Mouse (Mus musculus) kidney, postnatal 10 days (tissue): Measurements from ENCODE around the gene Ly6g6f.
A peak's percentile ranks its signal among the peaks of the same experiment; 100 is the strongest.
"Not testable (repeated sequence)": the region's sequence is repeated elsewhere in the genome, so short reads cannot be mapped to it uniquely, and the experiment has no call there.

Source experiments
- DNase-seq: peaks from one replicate; pipeline ENCODE4 v3.0.0; 2021; ENCODE audit warnings: mixed read lengths

Gene Ly6g6f

GRCm38 (mm10) chr17:35051156-35052086 lies 34.0 kb downstream of the Ly6g6f start:
- DNase-seq = peak; percentile 86

GRCm38 (mm10) chr17:35050126-35050750 lies 35.2 kb downstream of the Ly6g6f start:
- peak; percentile 90 for DNase-seq

DNA sequence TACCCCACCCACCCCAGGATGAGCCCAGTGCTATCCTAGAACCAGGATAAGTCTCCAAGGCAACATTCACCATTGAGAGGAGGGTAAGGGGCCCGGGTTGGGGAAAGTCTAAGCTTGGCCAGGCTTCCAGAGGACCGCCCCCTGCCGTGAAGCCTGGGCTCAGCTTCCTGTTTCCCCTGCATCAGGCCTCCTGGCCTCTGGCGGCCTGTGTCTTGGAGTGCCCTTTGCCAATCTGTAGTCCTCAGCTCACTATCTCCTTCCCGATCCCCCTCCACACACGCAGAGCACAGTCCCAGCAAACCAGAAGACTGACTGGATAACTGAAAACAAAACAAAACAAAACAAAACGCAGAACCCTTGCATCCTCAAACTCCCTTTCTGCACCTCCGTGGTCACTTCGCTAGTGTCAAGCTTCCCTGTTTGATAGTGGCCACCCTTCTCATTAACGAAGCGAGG lies 35.8 kb downstream of the Ly6g6f start, which contains the start of gene Clic1:
Gene Clic1 (plus strand): TSS at position 406 of the 456 bp plus-strand sequence.
- DNase-seq = peak; percentile 82

DNA sequence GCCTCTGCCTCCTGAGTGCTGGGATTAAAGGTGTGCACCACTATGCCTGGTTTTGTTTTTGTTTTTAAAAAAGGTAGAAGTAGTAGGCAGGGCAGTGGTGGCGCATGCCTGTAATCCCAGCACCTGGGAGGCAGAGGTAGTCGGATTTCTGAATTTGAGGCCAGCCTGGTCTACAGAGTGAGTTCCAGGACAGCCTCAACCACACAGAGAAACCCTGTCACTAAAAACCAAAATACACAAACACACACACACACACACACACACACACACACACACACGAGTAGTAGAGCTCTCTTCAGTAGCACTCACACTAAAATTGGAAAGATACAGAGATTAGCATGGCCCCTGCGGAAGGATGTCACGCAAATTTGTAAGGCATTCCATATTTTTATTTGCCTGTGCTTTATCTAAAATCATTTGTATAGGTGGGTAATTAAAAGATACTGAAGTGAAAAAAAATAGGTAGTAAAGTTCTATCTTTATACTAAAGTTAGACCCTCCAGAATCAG lies 36.4 kb downstream of the Ly6g6f start:
- no peak for DNase-seq

- DNase-seq = peak; percentile 43
Observed at GRCm38 (mm10) chr17:35048149-35048931, 37.1 kb downstream of the Ly6g6f start.

GRCm38 (mm10) chr17:35047688-35048087 lies 37.7 kb downstream of the Ly6g6f start:
- DNase-seq = peak; percentile 41

GRCm38 (mm10) chr17:35046681-35047455 lies 38.5 kb downstream of the Ly6g6f start, which contains the start of gene Msh5:
Msh5 (minus strand) TSS chr17:35046745.
- DNase-seq = peak; percentile 99

GRCm38 (mm10) chr17:35045807-35046680 lies 39.4 kb downstream of the Ly6g6f start:
- no peak for DNase-seq

- no peak for DNase-seq
Observed at GRCm38 (mm10) chr17:35044904-35045806, 40.3 kb downstream of the Ly6g6f start.

DNA sequence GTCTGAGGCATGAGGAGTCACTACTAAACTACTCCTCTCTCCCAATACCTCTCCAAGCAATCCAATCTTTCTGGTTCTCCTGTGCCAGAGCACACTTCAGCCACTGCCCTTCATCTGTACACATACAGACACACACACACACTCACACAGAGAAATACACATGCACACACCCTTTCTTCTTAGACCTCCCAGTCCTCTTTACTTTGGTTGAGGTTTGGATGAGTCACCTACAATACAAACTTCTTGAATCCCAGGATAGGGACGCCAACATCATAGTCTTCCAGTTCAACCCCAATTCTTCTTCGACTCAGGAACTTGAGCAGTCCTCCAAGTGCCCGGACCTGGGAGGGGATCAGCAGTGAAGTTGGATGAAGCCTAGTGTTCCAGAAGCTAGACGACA lies 41.6 kb downstream of the Ly6g6f start:
- no peak for DNase-seq

DNA sequence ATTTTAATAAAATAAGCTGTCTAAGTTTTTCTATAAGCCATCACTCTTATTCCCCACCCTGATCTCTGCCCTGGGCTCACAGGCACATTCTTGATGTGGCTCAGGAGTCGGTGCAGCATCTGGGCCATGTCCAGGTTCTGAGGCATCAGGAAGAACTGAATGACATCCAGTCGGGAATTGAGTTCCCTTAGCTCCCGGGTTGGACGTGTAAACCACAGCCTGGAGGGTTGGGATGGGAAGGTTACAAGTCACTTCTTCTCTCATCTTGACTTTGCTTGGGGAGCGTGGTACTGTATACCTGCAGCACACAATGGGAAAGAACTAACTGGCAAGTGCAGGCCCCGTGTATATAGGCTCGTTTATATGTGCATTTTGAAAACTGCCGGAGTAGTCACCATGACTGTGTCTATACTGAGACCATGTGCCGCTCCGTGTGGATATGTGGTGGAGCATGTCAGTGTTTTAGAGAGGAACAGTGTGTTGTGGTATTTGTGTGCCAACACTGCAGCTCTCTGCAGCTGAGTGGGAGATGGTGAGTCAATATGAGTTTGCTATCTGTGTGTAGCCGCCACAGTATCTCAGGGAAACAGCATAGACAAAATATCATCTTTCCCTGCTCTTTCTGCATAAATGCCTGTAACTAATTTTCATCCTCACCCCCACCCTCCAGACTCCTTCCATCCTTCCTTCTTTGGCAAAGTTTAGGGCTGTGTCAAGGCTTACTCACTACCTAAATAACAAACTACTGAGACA lies 46.1 kb downstream of the Ly6g6f start:
- DNase-seq = no peak

- no peak for DNase-seq
Observed at GRCm38 (mm10) chr17:35034896-35035295, 50.5 kb downstream of the Ly6g6f start.

GRCm38 (mm10) chr17:35033703-35034102 lies 51.7 kb downstream of the Ly6g6f start:
- not testable (repeated sequence) for DNase-seq

DNA sequence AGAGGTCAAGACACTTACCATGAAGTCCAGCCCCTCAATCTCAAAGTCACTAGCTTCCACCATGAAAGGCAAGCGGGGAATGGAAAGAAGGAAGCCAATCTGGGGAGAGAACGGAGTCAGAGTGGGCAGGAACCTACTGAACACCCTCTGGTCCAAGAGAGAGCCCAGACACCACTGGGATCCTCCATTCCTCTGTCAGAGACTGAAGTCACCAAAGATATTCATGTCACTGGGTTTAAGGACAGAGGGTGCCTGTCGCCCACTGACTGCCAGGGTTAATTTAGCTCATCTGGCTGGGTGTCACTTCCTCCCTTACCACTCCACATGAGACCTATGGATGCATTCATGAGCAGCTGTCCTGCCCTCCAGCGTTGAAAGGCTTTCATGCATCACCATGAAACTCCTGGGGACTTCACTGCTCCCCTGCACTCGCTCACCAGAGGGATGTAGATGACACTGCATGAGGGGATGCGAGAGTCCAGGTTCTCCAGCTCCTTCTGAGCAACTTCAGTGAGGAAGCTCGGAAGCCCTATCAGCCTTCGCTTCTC lies 53.0 kb downstream of the Ly6g6f start:
- no peak for DNase-seq

DNA sequence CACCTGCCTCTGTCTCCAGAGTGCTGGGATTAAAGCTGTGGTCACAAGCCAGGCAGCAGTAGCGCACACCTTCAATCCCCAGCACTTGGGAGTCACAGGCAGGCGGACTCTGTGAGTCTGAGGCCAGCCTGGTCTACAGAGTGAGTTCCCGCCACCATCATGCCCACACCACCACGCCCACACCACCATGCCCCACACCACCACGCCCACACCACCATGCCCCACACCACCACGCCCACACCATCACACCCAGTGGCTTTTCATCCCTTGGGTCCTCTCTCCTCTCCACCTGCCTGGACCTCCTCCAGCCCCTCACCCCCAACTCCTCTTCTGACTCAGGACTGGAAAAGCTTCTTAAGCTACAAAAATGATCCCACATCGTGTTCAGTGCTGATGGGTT lies 53.5 kb downstream of the Ly6g6f start:
- peak; percentile 8 for DNase-seq

DNA sequence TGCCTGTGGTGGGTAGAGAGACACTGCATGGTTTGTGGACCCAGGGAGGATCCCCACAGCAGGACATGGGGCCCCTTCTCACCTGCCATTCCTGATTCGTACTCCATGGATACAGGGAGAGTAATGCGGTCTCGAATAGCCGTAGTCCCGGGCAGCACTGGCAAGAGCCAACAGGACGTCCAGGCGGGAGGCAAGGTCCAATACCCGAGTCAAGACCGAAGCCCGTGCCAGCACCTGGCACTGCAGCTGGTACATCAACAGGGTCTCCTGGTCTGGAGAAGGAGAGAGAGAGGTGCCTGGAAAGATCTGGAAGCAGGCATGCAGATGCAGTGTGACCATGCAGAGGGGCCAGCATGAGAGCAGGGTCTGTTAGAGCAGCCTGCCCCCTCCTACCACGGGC lies 54.1 kb downstream of the Ly6g6f start:
- no peak for DNase-seq
